Mouse (Mus musculus) small intestine, adult 10 weeks (tissue): ENCODE measurements around the gene Kcna3. TPM values are rescaled to one million over a fixed set of nuclear protein-coding genes. Genes with fewer than 3 reads are reported as not detected.

ENCODE experiments used
- polyA plus RNA-seq: library from polyadenylated mRNA; stranded (reverse); fragments of 350-450 nt; fragmentation: Illumina TruSeq; extraction: RNeasy Lipid Tissue Mini Kit (QIAGEN cat#74804); gene quantifications from one replicate; pipeline ENCODE4 v1.2.3, GENCODE M21; 2014; ENCODE audit warnings: low replicate concordance

The Kcna3 gene
- not detected for polyA plus RNA-seq

DNA sequence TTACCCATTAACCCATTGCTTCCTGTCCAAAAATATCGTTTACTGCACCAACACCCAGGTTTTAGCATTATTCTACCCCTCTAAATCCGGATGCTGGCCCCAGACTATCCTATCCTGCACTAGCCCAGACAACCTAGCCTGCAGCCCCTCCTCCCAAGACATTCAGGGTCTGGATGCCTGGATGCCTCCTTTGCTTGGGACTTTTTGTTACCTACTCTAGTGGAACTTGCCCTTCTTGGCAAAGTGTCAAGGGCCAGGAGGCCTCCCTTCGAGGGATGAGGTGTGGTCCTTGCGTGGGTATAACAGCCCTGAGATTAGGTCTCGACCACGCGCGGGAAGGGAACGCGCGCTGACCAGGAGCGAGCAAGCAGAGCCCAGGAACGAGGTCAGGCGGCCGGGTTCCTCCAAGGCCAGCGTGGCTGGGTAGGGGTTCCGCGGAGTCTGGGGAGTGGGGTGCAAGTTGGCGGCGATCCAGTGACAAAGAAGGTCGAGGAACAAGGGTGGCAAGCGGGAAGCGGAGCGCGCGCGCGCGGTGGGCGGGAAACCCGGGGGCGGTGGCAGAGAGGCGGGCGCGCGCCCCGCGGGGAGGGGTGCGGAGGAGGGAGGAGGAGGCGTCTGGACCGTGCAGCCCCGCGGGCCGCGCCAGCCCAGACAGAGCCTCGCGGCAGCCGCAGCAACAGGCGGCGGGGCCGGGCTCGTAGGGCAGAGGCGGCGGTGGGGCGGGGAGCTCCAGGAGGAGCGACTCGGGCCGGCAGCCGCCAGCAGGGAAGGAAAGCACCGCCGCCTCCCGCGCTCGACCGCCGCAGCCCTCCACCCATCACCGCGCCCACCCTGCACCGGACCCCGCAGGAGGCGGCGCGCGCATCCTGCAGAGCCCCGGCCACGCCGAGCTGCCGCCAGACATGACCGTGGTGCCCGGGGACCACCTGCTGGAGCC is at the start of gene Kcna3:
TSS of gene Kcna3 (plus strand) at position 649 of the 937 bp plus-strand sequence.

Other genes starting within 250 kb of the Kcna3 start
- 65.2 TPM for gene Cd53, start 246.0 kb upstream of the Kcna3 start, polyA plus RNA-seq
- not detected for gene Olfr266, start 209.9 kb upstream of the Kcna3 start, polyA plus RNA-seq
- gene Kcna2, start 65.0 kb downstream of the Kcna3 start, polyA plus RNA-seq = 2.0 TPM
- gene Kcna10, start 146.9 kb downstream of the Kcna3 start, polyA plus RNA-seq = not detected
- 0.93 TPM for gene Cym, start 185.6 kb downstream of the Kcna3 start, polyA plus RNA-seq
- gene A630076J17Rik, start 194.4 kb downstream of the Kcna3 start, polyA plus RNA-seq = not detected
- not detected for gene Prok1, start 203.5 kb downstream of the Kcna3 start, polyA plus RNA-seq
- gene Lamtor5, start 242.7 kb downstream of the Kcna3 start, polyA plus RNA-seq = 113 TPM